Mouse (Mus musculus) heart, postnatal 0 days (tissue): Measurements from ENCODE around the gene Vwa5b2.

Experiments used
- CTCF ChIP-seq: IDR thresholded peaks from 2 replicates; pipeline ENCODE4 v1.5.1; 2016; ENCODE audit warnings: antibody characterized with exemption, control low read depth, low read depth
- EP300 ChIP-seq: IDR thresholded peaks from 2 replicates; pipeline ENCODE4 v1.6.1; 2016; ENCODE audit warnings: antibody characterized with exemption, low read depth

DNA sequence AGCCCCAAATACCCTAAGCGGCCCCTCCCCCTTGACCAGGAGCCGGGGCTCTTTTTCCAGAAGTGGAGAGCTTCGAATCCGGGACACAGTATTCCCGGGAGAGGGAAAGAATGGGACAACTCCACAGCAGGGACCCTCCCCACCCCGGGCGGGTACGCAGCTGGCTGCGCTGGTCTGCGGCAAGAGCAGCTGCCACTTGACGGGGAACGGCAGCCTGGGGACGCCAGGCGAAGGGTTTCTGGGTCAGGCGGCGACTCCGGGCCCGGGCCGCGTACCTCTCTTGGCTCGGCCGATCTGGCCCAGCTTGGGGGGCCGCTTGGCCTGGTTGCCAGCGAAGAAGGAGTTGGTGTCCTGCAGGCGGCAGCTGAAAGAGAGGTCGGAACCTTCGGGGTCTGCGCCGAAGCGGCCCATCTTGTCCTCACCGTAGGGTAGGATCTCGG is 31.5 kb downstream of the Vwa5b2 start:
- no peak for TF ChIP-seq CTCF
- TF ChIP-seq EP300, result no peak
